Mouse (Mus musculus) bone marrow, adult 2 months (tissue): ENCODE data around the gene Slc1a4. TPM values are rescaled to one million over a fixed set of nuclear protein-coding genes. Genes with fewer than 3 reads are reported as not detected.

Experiments used
- H3K27ac ChIP-seq: fragments of 200-500 bp; 2 replicates; pipeline ENCODE4 v1.5.1; 2012; ENCODE audit warnings: low read depth, mild to moderate bottlenecking, control low read depth, inconsistent platforms, low read length; ENCODE audit not compliant: control insufficient read depth, poor library complexity, insufficient read depth
- H3K4me1 ChIP-seq: fragments of 200-500 bp; 2 replicates; pipeline ENCODE4 v1.6.1; 2011; ENCODE audit warnings: low read length; ENCODE audit not compliant: control insufficient read depth, insufficient read depth
- H3K4me3 ChIP-seq: fragments of 200-500 bp; replicated peaks from 2 replicates; pipeline ENCODE3; 2011; ENCODE audit warnings: mild to moderate bottlenecking, low read depth, low read length, control low read depth; ENCODE audit not compliant: control insufficient read depth
- CTCF ChIP-seq: fragments of 200-500 bp; IDR thresholded peaks from 2 replicates; pipeline ENCODE4 v1.5.1; 2011; ENCODE audit warnings: low read length, control low read depth; ENCODE audit not compliant: control insufficient read depth, insufficient read depth
- POLR2A ChIP-seq: fragments of 200-500 bp; IDR thresholded peaks from 2 replicates; pipeline ENCODE4 v1.6.1; 2011; ENCODE audit warnings: low read depth, mild to moderate bottlenecking, control low read depth, low read length, borderline replicate concordance; ENCODE audit not compliant: control insufficient read depth
- WGBS: fragments of 180-500 bp; shearing (Covaris S2); methylation state at CpG from one replicate; pipeline ENCODE4 v1.1.7; 2018; 5-methylcytosine and 5-hydroxymethylcytosine counted together
- polyA plus RNA-seq: library from polyadenylated mRNA; stranded (reverse); fragments of >200 nt; gene quantifications from 2 replicates; pipeline ENCODE4 v1.2.4, GENCODE M21; 2011; ENCODE audit warnings: low replicate concordance; ENCODE audit not compliant: missing spikeins, insufficient read depth, insufficient read length

Gene Slc1a4
- polyA plus RNA-seq, 1 experiment, result 1.9 TPM

GRCm38 (mm10) chr11:20331690-20332537 lies 599 bp downstream of the Slc1a4 start:
- Histone ChIP-seq H3K27ac (peak overlapping the region; percentile 55; the same call in 1 of the 2 replicates), H3K4me1 (no peaks in the 10 kb centered on the region; the same call in 1 of the 2 replicates), H3K4me3 (peak overlapping the region; percentile 56)
- WGBS, result 6% methylated on average over 61 of the region's 61 CpGs
- TF ChIP-seq CTCF (no peak), POLR2A (no peak)

- WGBS, result 80% methylated on average over 9 of the region's 9 CpGs
- TF ChIP-seq CTCF, result no peak
- TF ChIP-seq POLR2A, result no peak
- peak overlapping the region; percentile 11 for H3K4me3 ChIP-seq
- H3K27ac ChIP-seq, result no peak overlapping the region
- no peaks in the 10 kb centered on the region; the same call in 1 of the 2 replicates for H3K4me1 ChIP-seq
Measured at GRCm38 (mm10) chr11:20331027-20331689, 1.4 kb downstream of the Slc1a4 start.

- WGBS, result 23% methylated on average over 5 of the region's 5 CpGs
- H3K27ac ChIP-seq, result no peak overlapping the region
- no peak overlapping the region for H3K4me3 ChIP-seq
- H3K4me1 ChIP-seq, result no peaks in the 10 kb centered on the region; the same call in 1 of the 2 replicates
- no peak for TF ChIP-seq POLR2A
- TF ChIP-seq CTCF, result no peak
Measured at GRCm38 (mm10) chr11:20329711-20330110, 2.8 kb downstream of the Slc1a4 start.

- Histone ChIP-seq H3K4me1 (no peaks in the 10 kb centered on the region; the same call in 1 of the 2 replicates), H3K27ac (no peak overlapping the region), H3K4me3 (no peak overlapping the region)
- TF ChIP-seq CTCF, result no peak
- TF ChIP-seq POLR2A, result no peak
- WGBS, result 76% methylated on average over 6 of the region's 6 CpGs
Measured at GRCm38 (mm10) chr11:20328771-20329170, 3.7 kb downstream of the Slc1a4 start.

- H3K4me1 ChIP-seq, result no peaks in the 10 kb centered on the region; the same call in 1 of the 2 replicates
- no peak for TF ChIP-seq CTCF
- TF ChIP-seq POLR2A, result no peak
- WGBS, result 87% methylated on average over 11 of the region's 11 CpGs
- no peak overlapping the region for H3K4me3 ChIP-seq
- H3K27ac ChIP-seq, result no peak overlapping the region
Measured at GRCm38 (mm10) chr11:20326328-20326995, 6.1 kb downstream of the Slc1a4 start.

GRCm38 (mm10) chr11:20325073-20325694 lies 7.3 kb downstream of the Slc1a4 start:
- Histone ChIP-seq H3K4me3 (no peak overlapping the region), H3K4me1 (no peaks in the 10 kb centered on the region; the same call in 1 of the 2 replicates), H3K27ac (no peak overlapping the region)
- no peak for TF ChIP-seq CTCF
- TF ChIP-seq POLR2A, result no peak
- 60% methylated on average over 9 of the region's 9 CpGs for WGBS

- 83% methylated on average over 3 of the region's 3 CpGs for WGBS
- no peaks in the 10 kb centered on the region for H3K4me1 ChIP-seq
- no peak overlapping the region for H3K4me3 ChIP-seq
- H3K27ac ChIP-seq, result no peak overlapping the region
- no peak for TF ChIP-seq CTCF
- TF ChIP-seq POLR2A, result no peak
Measured at GRCm38 (mm10) chr11:20324006-20324405, 8.5 kb downstream of the Slc1a4 start.

- Histone ChIP-seq H3K4me1 (no peaks in the 10 kb centered on the region), H3K27ac (no peak overlapping the region), H3K4me3 (no peak overlapping the region)
- TF ChIP-seq CTCF, result no peak
- TF ChIP-seq POLR2A, result no peak
- 78% methylated on average over 3 of the region's 3 CpGs for WGBS
Measured at GRCm38 (mm10) chr11:20322366-20322765, 10.1 kb downstream of the Slc1a4 start.
